Mouse (Mus musculus): ENCODE measurements around the gene Urgcp.
"Not testable (repeated sequence)": the region's sequence is repeated elsewhere in the genome, so short reads cannot be mapped to it uniquely, and the experiment has no call there.

Gene Urgcp

DNA sequence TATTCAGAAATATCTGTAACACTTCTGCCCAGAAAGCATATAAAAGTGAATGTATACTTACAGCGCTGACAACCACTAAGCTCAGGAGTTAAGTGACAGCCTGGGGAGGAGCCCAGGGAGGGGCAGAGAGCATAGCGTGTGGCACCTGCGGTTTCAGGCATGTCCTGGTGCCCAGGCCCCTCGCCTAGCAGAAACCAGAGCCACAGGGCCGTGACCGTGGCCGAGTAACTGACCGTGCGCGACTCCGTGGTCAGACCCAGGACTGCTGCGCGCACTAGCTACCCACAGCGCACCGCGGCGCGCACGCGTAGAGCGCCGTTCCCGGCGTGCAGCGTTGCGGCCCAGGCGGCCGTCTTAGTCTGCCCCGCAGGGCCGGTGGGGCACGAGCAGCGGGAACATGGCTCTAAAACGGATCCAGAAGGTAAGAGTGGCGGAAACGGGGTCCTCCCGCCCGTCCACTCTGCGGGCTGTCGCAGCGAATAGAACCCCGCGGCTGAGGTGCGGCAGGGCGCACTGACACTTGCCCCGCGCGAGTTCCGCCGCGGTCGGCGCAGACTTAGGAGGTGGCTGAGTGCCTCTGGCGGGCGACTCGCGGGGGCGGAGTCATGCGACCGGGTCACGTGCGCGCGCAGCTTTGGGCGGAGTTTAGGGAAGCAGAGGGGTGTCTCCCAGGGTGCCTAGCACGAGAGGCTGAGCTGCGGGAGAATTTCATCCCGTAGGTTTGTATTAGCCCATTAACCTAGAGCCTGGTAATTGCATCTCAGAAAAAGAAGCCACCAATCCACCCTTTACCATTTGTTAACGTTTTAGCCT, at the start of gene Urgcp:
Urgcp (minus strand) TSS at position 557 of the 813 bp plus-strand sequence.
- peak; percentile 89 for DNase-seq (ENCODE audit: low spot score)

DNA sequence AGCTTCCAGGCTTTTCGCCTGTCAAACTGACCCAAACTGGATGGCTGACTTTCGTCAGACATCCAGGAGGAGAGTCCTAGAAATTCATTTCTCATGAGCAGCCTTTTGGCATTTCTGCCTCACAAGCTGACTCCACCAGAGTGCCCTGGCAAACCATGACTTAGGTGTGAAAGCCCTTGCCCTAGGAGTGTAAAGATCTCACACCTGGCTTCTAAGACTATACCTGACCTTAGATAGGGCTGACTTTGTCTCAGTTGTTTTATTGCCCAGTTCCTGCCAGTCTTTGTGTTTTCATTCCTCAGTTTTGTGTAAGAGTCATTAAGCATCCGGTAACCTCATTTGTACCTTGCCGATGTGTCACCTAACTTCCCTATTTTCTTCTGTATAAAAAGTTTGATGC, 47.3 kb upstream of the Urgcp start:
- not testable (repeated sequence) for DNase-seq (ENCODE audit: low spot score)

DNA sequence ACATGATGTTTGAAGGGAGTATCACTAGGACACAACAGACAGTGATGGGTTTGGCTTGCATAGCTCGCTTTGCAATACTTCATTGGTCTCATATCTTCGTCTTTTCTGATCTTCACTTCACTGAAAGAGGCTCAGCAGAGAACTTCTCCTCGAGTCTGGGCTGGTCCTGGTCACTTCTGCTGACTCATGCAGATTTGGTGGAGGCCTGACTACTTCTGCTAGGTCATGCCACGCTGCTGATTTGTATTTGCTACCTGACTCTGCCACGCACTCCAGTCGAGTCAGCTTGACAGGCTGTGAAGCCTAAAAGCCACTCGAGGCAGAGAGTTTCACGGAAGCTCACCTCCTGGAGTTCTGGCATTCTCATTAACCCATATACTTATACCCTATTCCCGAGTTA, 45.8 kb upstream of the Urgcp start:
- no peak for DNase-seq (ENCODE audit: low spot score)

DNA sequence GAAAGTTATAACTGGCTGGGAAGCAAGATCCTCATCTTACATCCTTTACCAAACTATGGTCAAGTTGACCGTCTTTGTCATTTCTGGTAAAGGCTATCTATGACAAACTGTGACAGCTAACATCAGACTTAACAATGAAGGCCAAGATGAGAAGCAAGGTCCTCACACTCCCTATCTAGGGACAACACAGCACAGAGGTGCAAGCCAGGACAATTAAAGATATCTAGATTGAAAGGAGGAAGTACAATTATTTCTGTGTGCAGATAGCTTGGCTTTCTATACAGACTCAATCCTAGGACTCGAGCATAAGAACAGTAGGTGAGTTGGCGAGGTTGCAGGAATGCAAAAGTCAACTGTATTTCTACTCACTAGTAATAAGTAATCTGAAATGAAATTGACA, 43.5 kb upstream of the Urgcp start:
- no peak for DNase-seq (ENCODE audit: low spot score)

DNA sequence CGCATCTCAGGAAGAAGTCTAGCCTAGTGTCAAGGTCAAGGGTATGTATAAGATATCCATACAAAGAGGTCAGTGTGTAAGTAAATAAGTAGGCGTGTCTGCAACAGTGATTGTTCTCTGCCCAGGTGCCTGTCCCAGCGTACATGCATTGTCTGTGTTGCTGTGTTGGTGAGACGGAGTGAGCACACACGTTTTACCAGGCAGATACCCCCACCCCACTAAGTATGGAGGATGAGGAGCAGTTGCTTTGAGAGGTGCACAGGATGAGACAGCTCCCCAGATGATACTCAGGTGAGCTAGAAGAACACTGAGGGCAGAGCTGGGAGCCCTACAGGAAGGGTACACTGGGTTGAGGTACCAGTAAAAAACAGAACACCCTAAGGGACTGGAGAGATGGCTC, 42.0 kb upstream of the Urgcp start:
- no peak for DNase-seq (ENCODE audit: low spot score)

DNA sequence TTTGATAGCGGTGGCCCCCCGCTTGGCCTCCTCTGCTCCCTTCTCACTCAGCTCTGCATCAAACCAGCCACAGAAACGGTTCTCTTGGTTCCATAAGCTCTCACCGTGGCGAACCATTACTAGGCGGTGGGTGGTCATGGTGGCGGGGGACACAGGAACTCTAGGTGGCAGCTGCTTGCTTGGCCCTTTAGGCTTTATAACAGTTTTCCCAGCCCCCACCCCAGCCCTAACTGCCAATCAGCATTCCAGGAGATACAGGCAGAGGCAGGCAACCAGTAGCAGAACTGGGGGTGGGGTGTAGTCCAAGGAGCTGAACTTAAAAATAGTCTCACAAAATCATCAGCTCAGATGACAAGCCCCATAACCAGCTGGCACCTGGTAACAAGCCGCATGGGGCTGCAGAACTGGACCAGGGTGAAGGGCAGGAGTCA, 41.4 kb upstream of the Urgcp start, which contains the start of gene Pgam2:
Pgam2 (minus strand) TSS at position 183 of the 431 bp plus-strand sequence.
- DNase-seq (ENCODE audit: low spot score) = peak; percentile 6

DNA sequence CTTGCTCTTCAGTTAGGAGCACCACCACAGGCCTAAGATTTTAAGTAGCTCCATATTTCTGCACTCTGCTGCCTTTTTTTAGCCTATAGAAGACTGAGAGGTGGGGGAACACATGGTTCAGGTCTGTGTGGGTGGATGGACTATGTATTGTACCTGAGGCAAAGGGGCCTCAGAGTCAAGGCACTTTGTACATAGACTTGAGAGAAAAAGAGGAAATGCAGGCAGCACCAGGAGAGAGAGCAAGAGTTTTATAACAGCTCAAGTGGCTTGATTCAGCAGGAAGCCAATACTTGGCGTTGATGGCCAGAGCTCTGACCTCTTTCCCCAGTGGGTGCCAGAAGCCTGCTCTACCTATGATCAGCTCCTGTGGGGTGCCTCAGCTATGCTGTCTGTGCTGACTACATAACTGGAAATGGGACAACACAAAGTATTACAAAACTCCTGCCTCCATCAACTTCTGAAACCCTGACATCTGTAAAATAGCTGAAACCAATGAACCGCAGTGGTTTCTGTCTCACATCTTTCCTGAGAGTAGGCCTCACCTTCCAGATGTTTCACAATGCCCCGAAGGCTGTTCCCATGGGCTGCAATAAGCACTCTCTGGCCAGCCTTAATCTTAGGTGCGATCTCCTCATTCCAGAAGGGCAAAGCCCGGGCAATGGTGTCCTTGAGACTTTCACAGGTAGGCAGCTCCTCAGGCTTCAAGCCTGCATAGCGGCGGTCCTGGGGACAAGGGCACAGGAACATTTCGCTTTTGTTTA, 40.5 kb upstream of the Urgcp start:
- peak; percentile 25 for DNase-seq (ENCODE audit: low spot score)

DNA sequence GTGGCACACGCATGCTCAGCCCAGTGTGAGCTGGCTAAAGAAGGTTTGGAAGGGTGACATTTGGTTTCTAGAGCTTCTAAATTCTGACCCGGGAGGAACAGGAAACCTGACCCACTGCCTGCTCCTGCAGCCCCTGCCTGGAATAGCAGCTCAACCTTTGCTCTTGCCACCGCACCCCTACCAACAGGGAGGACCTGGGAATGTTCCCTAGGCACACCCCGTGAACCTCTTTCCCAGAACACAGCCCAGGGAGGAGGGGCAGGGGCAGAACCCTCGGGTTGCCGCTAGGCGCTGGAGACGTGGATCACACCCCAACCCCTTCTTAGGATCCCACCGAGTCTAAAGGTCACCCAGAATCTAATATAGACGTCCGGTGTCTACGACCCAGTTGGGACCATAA, 39.8 kb upstream of the Urgcp start:
- peak; percentile 8 for DNase-seq (ENCODE audit: low spot score)

DNA sequence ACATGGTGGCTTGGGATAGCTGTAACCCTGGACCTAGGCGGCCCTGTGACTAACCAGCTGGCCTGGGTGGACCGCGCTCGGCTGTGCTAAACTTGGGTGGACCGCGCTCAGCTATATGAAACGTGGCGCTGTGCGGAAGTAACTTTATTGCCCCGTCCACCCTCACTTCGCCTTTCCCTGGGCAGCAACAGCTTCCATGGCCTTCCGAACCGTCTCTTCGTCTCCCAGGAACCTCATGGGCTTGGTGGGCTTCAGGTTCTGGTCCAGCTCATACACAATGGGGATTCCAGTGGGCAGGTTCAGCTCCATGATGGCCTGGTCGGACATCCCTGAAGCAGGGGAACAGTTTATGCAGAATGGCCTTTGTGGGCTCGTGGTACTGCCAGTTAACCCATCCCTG, 39.3 kb upstream of the Urgcp start:
- no peak for DNase-seq (ENCODE audit: low spot score)

DNA sequence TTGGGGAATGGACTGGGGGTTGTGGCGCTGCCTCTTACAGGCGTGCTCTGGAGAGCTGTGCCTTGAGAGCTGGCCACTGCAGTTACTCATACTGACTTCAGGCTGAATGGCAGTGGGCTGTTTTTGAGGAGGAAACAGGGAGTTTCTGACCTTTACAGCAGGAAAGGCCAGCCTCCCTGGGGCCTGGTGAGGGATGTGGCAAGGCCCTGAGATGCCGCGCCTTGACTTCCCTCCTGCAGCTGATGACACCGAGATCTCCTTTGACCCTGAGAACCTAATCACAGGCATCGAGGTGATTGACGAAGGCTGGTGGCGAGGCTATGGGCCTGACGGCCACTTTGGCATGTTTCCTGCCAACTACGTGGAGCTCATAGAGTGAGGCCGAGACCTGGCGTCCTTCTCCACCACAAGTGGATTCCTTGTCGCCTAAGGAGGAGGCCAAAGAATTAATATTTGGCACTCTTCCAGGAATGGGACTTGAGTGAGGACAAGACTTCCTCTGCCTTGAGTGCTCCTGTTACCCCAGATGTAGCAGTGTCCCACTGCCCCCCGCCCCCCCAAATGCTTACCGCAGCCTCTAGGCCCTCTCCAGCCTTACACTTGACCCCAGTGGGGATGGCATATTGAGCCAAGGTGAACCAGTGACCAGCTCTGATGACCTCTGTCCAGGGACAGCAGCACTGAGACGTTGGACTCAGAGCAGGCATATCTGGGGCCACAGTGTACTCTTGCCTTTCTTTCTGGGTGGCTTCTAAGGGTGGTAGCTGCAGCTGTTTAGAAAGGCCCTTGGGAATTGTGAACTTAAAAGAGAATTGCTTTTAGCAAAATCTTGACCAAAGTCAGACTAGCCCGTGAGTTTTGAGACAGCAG, 37.7 kb upstream of the Urgcp start:
- no peak for DNase-seq (ENCODE audit: low spot score)

DNA sequence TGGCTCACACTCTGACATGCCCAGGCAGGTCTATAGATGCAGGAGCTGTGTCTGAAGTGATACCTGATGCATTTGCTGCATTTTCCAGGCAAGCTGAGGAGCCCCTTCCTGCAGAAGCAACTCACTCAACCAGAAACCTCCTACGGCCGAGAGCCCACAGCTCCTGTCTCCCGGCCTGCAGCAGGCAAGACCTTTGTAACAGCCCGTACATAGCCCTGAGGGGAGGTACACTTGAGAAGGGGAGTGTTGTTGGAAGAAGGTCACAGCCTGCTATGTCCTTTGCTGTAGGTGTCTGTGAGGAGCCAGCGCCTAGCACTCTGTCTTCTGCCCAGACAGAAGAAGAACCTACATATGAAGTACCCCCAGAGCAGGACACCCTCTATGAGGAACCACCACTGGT, 35.8 kb upstream of the Urgcp start:
- no peak for DNase-seq (ENCODE audit: low spot score)

DNA sequence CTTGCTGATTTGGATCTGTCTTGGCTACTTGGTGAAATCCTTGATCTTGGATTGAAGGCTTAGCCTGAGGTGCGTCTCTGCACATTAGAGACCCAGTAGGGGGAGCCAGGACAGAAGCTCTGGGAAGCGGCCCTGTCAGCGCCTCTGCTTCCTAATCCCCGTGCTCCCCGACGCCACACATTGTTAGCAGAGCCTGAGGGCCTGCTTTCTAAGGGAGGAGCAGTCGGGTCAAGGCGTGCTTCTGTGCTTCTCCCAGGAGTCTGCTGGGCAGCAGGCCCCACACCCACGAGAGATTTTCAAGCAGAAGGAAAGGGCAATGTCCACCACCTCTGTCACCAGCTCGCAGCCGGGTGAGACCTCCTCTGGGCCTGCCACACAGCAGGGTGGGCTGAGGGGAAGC, 35.2 kb upstream of the Urgcp start:
- no peak for DNase-seq (ENCODE audit: low spot score)

DNA sequence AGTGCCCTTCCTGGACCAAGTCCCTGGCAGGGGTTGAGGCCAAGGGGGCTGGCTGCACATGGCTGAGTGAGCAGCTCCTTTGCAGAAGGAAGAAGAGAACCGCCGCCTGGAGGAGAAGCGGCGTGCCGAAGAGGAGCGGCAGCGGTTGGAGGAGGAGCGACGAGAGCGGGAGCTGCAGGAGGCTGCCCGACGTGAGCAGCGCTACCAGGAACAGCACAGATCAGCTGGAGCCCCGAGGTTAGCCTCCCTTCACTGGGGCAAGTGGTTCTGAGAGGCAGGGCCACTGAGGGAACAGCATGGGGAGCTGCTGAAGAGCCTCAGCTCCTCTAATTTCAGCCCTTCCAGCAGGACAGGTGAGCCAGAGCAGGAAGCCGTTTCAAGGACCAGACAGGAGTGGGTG, 34.8 kb upstream of the Urgcp start:
- no peak for DNase-seq (ENCODE audit: low spot score)

DNA sequence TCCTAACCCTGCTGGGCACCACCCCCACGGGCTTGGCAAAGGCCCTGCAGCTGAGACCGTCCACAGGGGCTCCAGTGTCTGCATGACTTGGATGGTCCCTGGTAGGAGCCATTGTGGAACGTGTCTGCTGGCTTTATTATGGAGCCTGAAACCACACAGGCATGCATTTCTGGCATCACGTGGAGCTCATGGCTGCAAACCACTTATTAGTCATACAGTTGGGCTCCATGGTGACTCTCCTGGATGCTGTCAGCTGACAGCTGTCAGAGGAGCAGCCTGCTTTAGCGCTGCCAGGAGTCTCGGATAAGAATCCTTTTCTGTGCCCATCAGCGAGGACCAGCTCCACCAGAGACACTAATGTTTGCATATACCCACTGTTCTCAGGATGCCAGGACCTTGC, 33.5 kb upstream of the Urgcp start:
- peak; percentile 14 for DNase-seq (ENCODE audit: low spot score)

DNA sequence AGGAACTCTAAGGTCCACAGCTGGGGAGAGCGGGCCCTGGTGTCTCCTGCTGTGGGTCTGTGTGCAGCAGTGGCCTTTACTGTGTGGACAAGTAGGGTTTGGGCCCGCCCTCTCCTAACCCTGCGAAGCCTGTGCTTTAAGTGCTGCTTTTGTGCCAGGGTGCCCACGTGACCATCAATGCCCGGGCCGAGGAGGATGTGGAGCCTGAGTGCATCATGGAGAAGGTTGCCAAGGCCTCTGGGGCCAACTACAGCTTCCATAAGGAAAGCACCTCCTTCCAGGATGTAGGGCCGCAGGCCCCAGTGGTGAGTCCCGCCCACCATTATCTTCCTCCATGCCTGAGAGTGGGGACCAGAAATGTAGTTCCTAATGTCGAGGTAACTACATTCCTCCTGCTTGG, 33.1 kb upstream of the Urgcp start:
- no peak for DNase-seq (ENCODE audit: low spot score)

DNA sequence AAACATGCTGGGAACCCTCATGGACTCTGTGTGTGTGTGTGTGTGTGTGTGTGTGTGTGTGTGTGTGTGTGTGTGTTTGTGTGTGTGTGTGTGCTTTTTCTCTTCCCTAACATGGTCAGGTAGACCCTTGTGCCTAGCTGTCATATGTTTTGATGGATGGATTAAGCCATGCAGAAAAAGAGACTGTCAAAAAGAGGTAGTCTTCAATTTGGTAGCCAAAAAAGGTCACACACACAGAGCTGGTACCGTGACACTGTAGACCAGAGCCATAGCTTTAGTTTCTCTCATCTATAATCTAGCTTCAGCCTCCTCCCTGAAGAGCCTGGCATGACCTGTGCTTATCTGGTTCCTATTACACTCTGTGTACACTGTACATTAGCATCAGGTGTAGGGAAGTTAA, 28.3 kb upstream of the Urgcp start:
- DNase-seq (ENCODE audit: low spot score) = no peak

DNA sequence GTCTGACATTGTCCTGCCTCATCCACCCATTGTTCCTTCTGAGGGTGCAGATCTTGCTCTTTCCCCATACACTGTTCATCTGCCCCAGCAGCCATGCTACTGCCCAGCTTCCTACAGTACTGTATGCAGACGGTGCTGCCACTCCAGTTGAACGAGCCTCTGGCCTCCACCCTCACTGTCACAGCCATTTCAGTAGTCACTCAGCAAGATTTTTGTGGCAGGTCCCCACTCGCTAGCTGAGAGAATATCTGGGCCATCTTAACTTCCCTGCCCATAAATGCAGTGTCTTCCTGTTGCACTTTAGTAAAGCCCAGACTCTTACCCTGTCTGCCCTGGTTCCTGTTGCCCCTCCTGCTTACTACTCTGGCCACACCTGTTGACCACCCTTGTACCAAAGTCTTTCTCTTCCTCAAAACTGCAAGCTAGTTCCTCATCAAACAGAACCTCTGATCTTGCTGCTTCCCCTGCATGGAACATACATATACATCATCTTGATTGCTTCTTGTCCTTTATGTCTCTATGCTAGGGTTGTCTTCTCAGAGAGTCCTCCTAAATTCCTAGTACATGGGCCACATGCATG, 27.7 kb upstream of the Urgcp start:
- no peak for DNase-seq (ENCODE audit: low spot score)

DNA sequence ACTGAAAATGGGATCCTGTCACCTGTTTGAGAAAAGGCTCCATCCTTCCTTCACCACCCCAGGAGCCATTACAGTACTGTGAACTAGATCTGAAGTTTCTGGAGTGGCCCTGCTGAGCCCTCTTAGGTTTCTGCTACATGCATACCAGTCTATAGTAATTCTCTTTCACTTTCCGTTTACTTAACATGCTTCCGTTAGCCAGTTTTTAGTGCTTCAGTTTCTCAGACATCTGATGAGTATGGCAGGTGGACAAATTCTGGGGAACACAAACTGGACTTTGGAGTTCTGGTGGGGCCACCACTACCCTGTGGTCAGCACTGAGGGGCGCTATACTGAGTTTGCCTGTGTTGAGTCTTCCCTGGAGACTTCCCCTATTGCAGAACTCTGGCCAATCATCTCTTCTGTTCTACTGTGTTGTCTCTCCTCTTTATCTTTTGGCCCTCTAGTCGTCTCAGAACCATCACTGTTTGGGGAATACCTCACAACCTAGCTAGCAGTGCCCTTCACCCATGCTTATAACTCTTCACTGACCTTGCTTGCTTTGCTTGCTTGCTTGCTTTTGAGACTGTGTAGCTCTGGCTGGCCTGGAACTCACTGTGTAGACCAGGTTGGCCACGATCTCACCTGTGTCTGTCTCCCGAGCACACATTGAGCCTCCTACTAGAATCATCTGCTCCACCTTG, 27.0 kb upstream of the Urgcp start:
- peak; percentile 39 for DNase-seq (ENCODE audit: low spot score)

DNA sequence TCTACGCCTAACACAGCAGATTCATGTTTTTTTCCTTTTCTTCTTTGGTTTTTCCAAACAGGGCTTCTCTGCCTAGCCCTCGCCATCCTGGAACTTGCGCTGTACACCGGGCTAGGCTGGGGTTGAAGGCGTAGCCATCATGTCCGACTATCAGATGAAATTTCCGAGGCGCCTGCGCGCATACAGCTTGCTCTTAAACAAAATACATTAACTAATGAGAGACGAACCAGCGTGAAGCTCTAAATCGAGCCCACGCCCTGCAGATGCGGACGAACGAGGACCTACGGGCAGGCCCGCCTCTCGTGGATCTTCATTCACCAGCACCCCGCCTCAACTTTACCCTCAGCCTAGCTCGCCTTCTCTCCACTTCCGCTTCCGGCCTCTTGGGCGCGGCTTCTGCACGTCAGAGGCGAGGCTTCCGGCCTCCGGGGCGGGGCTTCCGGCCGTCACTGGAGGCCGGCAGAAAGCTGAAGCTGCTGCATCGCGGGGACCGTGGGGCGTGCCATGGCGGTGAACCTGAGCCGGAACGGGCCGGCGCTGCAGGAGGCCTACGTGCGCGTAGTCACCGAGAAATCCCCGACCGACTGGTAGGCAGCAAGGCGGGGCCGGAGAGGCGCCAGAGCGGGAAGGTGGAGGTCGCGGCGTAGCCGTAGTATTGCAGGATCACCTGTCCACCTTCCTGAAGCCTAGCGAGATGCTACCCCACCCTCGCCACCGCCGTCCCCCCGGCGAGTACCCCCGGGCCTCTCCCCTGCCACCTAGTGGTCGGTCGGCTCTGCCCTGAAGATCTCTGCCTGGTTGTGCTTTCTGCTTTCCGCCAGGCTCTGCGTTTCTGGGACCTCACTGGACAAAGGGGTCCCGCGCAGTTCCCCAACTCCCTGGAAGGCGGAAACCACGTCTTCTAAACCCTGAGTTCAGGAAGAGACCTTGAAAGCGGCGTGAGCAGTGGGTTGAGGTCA, 26.2 kb upstream of the Urgcp start, which contains the start of gene Dbnl:
Dbnl (plus strand) TSS at position 433 of the 959 bp plus-strand sequence.
- peak; percentile 96 for DNase-seq (ENCODE audit: low spot score)

DNA sequence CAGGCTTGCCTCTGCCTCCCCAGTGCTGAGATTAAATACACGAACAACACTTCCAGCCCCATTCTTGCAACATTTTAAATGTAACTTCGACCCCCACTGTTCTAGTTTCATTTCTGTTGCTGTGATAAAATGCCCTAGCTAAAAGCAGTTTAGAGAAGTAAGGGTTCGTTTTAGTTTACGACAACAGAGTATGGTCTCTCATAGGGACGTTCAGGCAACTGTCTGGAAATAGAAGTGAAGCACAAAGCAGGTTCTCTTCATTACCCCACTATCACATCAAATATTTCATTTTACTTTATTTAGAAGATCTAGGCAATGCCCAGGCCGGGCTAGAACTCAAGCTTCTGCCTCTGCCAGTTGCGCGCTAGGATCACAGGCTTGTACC, 25.5 kb upstream of the Urgcp start:
- no peak for DNase-seq (ENCODE audit: low spot score)

Measured in adipocyte (in vitro differentiated cells).